Mouse (Mus musculus) CH12.LX (cell line): ENCODE data around the gene 2310034C09Rik.

ENCODE experiments used
- BHLHE40 ChIP-seq: IDR thresholded peaks from 2 replicates; pipeline ENCODE4 v1.6.1; 2011; ENCODE audit warnings: mild to moderate bottlenecking, low read depth, low read length, improper control_type of control experiment
- CTCF ChIP-seq, 2 experiments: IDR thresholded peaks in 1 of 2; conservative IDR thresholded peaks in 1 of 2; 2 replicates each; pipeline ENCODE4 v1.5.1; 2011 to 2012; ENCODE audit warnings: low read depth in 2 of 2, low read length in 2 of 2, improper control_type of control experiment in 1 of 2, inconsistent platforms in 1 of 2, mild to moderate bottlenecking in 1 of 2, moderate library complexity in 1 of 2
- EP300 ChIP-seq: IDR thresholded peaks from 2 replicates; pipeline ENCODE4 v1.6.1; 2011; ENCODE audit warnings: low read length, improper control_type of control experiment
- JUND ChIP-seq: conservative IDR thresholded peaks from 2 replicates; pipeline ENCODE4 v1.6.1; 2011; ENCODE audit warnings: low read depth, low read length, improper control_type of control experiment
- POLR2A ChIP-seq: IDR thresholded peaks from 2 replicates; pipeline ENCODE4 v1.6.1; 2011; ENCODE audit warnings: low read depth, mild to moderate bottlenecking, improper control_type of control experiment, low read length
- USF2 ChIP-seq: conservative IDR thresholded peaks from 2 replicates; pipeline ENCODE4 v1.6.1; 2011; ENCODE audit warnings: low read depth, low read length, improper control_type of control experiment

GRCm38 (mm10) chr16:88710757-88711156, 47.9 kb upstream of the 2310034C09Rik start:
- no peak for TF ChIP-seq BHLHE40
- no peak for TF ChIP-seq POLR2A
- no peak for TF ChIP-seq CTCF (conservative IDR thresholded peaks at IDR 0.05 in 1 of 2, IDR thresholded peaks at IDR 0.05 in 1 of 2; ENCODE audit: low read depth in 2 of 2, low read length in 2 of 2)
- TF ChIP-seq USF2 = no peak
- no peak for TF ChIP-seq JUND
- no peak for TF ChIP-seq EP300
